Mouse (Mus musculus): Measurements from ENCODE around the gene Wfdc12. TPM values are rescaled to one million over a fixed set of nuclear protein-coding genes. Genes with fewer than 3 reads are reported as not detected.
"Not testable (repeated sequence)": the region's sequence is repeated elsewhere in the genome, so short reads cannot be mapped to it uniquely, and the experiment has no call there.

Wfdc12 gene
- not detected in 2 replicates for polyA plus RNA-seq (2015; fragmentation: Nextera tagmentation; extraction: Ambion mirVana)

DNA sequence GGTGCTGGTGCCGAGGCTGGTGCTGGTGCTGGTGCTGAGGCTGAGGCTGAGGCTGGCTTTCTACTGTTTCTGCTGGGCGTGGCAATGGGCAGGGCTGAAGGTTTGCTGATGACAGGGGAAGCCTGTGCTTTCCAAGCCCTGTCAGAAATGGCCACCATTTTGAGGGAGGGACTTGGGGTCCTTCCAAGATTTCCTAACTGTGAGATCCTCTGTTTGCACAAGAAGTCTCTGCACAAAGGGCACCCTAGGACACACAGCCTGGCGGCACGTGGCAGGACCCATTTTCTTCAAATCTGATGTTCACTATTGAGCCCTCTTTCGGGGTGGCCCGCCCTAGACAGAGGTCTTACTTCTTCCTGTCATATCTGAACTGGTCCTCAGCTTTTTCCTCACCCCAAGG is at the start of gene Wfdc12:
Wfdc12 (minus strand) TSS at position 33 of the 400 bp plus-strand sequence.
- no peak within 1 kb of the TSS for H3K27ac ChIP-seq
- H3K4me3 ChIP-seq: no peak within 1 kb of the TSS
- no peak within 1 kb of the TSS for H3K4me2 ChIP-seq
- H3K9me3 ChIP-seq: no peaks in the 10 kb centered on the region
- no peak for ATAC-seq (replicated peaks)
- no peaks in the 10 kb centered on the region for H3K27me3 ChIP-seq (replicated peaks)
- H3K36me3 ChIP-seq (replicated peaks): no peaks in the 10 kb centered on the region
- no peak within 1 kb of the TSS for H3K9ac ChIP-seq
- no peaks in the 10 kb centered on the region for H3K4me1 ChIP-seq
- WGBS: 89% methylated on average over 6 of the region's 6 CpGs

DNA sequence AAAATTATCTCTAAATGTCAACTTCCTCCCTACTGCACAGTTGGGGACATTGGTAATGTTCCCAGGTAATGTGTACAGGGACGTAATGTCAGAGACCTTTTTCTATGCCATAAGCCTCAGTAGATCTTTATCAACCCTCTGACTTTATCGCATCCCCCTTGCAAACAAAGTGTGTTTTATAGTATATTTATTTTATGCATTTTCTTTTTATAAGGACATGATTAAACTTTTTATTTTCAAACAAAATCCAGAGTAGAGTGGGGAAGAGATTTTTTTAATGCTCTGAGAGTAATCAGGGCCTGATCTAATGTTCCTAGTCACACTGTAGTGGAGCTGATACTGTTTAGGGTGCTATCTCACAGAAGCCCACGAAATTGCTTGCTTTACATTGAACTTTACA is 48.0 kb upstream of the Wfdc12 start, which contains the start of gene Svs2:
Svs2 (minus strand) TSS at position 101 of the 400 bp plus-strand sequence.
- no peaks in the 10 kb centered on the region for H3K4me1 ChIP-seq
- no peaks in the 10 kb centered on the region for H3K27me3 ChIP-seq (replicated peaks)
- 90% methylated on average over 3 of the region's 3 CpGs for WGBS
- H3K4me3 ChIP-seq: no peak within 1 kb of the TSS
- H3K36me3 ChIP-seq (replicated peaks): no peaks in the 10 kb centered on the region
- no peak within 1 kb of the TSS for H3K4me2 ChIP-seq
- H3K9me3 ChIP-seq: no peaks in the 10 kb centered on the region
- H3K9ac ChIP-seq: no peak within 1 kb of the TSS
- H3K27ac ChIP-seq: no peak within 1 kb of the TSS
- ATAC-seq (replicated peaks): no peak

DNA sequence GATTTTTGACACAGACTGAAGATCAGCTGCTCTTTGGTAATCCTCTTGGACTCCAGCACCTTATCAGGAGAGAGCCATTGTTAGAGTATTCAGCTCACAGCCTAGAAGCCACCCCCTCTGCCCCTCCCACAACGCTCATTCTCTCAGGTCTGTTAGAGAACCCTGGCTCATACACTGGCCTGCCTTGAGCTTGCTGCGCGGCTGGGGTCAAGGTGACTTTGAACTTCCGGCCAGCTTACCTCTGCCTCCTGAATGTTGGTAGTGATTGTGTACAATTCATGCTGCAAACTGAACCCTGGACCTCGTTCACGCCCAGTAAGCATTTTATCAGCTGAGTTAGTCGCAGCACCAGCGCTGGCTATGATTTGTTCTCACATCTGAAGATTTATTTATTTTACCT is 42.3 kb upstream of the Wfdc12 start:
- Histone ChIP-seq H3K27ac (no peak overlapping the region), H3K27me3 (replicated peaks) (no peaks in the 10 kb centered on the region), H3K4me3 (no peak overlapping the region), H3K36me3 (replicated peaks) (no peaks in the 10 kb centered on the region), H3K9ac (no peak overlapping the region), H3K4me1 (no peaks in the 10 kb centered on the region), H3K9me3 (no peaks in the 10 kb centered on the region), H3K4me2 (no peak overlapping the region)
- ATAC-seq (replicated peaks): no peak
- WGBS: 93% methylated on average over 8 of the region's 8 CpGs

DNA sequence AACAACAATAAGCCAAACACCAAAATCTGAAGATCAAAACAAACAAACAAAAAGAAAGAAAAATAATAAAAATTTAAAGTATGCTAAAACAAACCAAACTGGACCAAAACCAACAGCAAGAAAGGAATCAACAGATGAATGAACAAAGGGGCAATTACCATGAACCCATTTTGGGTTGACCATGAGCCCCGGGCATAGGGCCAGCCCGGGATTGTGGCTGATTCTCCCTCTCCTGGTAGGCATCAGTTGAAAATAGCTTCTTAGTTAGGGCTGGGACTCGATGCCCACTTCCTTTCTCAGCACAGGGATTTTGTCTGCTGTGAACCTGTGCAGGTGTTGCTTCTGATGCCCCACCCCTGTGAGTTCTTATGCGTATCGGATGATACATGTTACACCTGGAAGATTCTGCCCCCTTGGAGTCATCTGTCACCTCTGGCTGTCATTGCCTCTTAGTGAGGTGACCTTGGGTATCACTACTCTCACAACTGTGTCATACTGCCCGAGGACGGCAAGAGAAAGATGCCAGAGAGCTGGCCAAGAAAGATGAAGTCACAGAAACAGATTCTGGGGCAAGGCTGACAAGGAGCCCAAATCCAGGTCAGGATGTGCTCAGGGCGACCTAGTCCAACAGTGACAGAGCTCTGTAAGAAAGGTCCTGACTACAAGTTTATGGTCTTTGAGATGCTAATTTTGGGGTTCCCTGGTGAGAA is 38.1 kb upstream of the Wfdc12 start:
- H3K4me3 ChIP-seq: no peak overlapping the region
- no peak overlapping the region for H3K27ac ChIP-seq
- no peaks in the 10 kb centered on the region for H3K36me3 ChIP-seq (replicated peaks)
- WGBS: 87% methylated on average over 8 of the region's 8 CpGs
- H3K4me2 ChIP-seq: no peak overlapping the region
- H3K9ac ChIP-seq: no peak overlapping the region
- H3K27me3 ChIP-seq (replicated peaks): no peaks in the 10 kb centered on the region
- no peak for ATAC-seq (replicated peaks)
- H3K4me1 ChIP-seq: no peaks in the 10 kb centered on the region
- H3K9me3 ChIP-seq: no peaks in the 10 kb centered on the region

DNA sequence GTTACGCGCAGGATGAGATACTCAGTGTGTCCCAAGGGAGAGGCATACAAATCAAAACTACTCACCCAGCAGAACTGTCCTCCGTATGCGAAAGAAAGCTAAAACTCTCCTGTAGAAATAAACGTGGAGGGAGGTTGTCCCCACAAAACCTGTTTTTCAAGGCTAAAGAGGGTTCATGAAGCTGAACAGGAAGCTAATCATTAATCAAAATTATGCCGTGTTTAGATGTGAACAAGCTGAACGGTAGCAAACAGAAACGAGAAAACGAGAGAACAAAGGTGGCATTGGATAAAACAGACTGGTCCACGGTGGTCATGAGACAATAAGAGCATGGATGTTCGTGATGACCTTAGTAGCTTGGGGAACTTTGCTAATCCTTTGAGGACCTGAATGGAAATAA is 31.1 kb upstream of the Wfdc12 start, which contains the start of gene Wfdc15b:
Wfdc15b (minus strand) TSS at position 139 of the 400 bp plus-strand sequence.
- no peak within 1 kb of the TSS for H3K4me2 ChIP-seq
- no peaks in the 10 kb centered on the region for H3K9me3 ChIP-seq
- no peaks in the 10 kb centered on the region for H3K4me1 ChIP-seq
- WGBS: 81% methylated on average over 11 of the region's 11 CpGs
- H3K4me3 ChIP-seq: no peak within 1 kb of the TSS
- H3K9ac ChIP-seq: no peak within 1 kb of the TSS
- ATAC-seq (replicated peaks): no peak
- H3K27ac ChIP-seq: no peak within 1 kb of the TSS
- no peaks in the 10 kb centered on the region for H3K36me3 ChIP-seq (replicated peaks)
- no peaks in the 10 kb centered on the region for H3K27me3 ChIP-seq (replicated peaks)

DNA sequence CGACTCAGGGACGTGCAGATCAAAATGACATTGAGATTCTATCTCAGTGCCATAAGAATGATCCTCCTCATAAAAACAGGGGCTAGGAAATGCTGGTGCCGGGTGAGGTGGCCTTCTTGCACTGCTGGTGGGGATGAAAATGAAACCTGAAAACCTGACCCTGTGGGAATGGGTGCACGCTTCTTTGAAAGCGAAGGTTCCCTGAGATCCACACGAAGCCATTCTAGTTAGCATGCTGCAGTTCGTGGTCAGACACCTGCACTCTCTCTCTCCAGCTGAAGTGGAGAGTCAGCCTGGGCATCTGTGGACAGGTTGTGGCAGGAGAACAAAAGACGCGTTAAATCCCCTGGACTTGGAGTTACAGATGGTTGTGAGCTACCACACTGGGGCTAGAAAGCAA is 28.9 kb upstream of the Wfdc12 start:
- Histone ChIP-seq H3K9me3 (no peaks in the 10 kb centered on the region), H3K9ac (no peak overlapping the region), H3K36me3 (replicated peaks) (no peaks in the 10 kb centered on the region), H3K4me3 (no peak overlapping the region), H3K4me2 (no peak overlapping the region), H3K27me3 (replicated peaks) (no peaks in the 10 kb centered on the region), H3K4me1 (no peaks in the 10 kb centered on the region), H3K27ac (no peak overlapping the region)
- no peak for ATAC-seq (replicated peaks)
- WGBS: 83% methylated on average over 9 of the region's 9 CpGs

DNA sequence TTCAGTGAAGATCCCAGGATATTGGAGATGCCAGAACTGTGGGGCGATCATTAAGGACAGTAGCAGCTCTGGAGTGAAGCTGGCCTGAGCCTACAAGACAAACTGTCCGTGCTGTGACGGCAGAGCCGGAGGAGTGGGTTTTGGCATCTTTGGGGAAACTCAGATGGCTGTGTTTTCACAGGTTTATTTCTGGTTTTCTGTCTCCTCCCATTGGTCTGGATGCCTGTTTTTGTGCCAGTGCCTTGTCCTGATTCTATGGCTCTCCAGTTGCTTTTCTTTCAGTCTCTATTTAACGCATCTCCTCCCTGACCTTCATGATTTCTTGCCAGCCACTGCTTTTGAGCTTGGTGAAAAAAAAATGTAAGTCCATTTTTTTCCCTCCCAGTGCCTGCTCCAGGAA is 22.3 kb upstream of the Wfdc12 start:
- Histone ChIP-seq H3K4me2 (no peak overlapping the region), H3K36me3 (replicated peaks) (no peaks in the 10 kb centered on the region), H3K4me1 (no peaks in the 10 kb centered on the region), H3K9me3 (no peaks in the 10 kb centered on the region), H3K9ac (no peak overlapping the region), H3K27ac (no peak overlapping the region), H3K4me3 (no peak overlapping the region), H3K27me3 (replicated peaks) (no peaks in the 10 kb centered on the region)
- ATAC-seq (replicated peaks): no peak
- WGBS: 85% methylated on average over 5 of the region's 5 CpGs

DNA sequence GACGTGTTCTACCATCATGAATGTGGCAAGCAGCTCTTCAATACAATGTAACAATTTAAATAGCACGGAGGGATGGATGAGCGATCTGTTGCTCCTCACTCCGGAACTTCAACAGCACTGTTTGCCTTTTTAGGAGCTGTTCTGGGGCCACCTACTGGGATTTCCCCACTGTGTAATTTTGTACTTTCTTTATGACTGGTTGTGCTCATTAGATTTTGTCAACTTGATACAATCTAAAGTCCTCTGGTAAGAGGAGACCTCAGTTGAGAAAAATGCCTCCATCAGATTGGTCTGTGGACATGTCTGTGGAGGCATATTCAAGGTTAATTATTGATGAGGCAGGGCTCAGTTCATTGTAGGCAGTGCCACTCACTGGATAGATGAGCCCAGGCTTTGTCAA is 20.5 kb upstream of the Wfdc12 start:
- Histone ChIP-seq H3K4me1 (no peaks in the 10 kb centered on the region), H3K4me3 (no peak overlapping the region), H3K9me3 (no peaks in the 10 kb centered on the region), H3K27ac (no peak overlapping the region), H3K36me3 (replicated peaks) (no peaks in the 10 kb centered on the region), H3K9ac (no peak overlapping the region), H3K4me2 (no peak overlapping the region), H3K27me3 (replicated peaks) (no peaks in the 10 kb centered on the region)
- no peak for ATAC-seq (replicated peaks)
- 82% methylated on average over 4 of the region's 4 CpGs for WGBS

DNA sequence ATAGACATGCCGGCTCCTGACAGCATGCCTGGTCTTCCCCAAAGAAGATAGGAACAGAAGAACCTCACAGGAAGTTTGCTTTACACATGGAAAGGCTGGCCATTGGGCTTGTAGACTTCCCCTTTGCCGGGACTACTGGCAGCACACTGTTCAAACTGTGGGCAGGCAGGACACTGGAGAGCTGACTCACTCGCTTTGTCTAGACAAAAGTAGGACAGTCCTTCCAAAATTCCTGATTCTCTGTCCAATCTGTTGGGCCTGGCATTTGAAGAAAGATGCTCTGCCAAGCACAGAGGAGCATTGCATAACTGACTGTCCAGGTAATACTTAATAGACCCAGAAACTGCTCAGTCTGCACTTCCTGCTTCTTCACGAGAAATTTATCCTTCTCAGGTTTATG is 16.3 kb upstream of the Wfdc12 start:
- H3K4me3 ChIP-seq: no peak overlapping the region
- no peak overlapping the region for H3K4me2 ChIP-seq
- H3K9me3 ChIP-seq: no peaks in the 10 kb centered on the region
- H3K27ac ChIP-seq: no peak overlapping the region
- ATAC-seq (replicated peaks): no peak
- no peaks in the 10 kb centered on the region for H3K36me3 ChIP-seq (replicated peaks)
- H3K27me3 ChIP-seq (replicated peaks): no peaks in the 10 kb centered on the region
- 88% methylated on average over 4 of the region's 4 CpGs for WGBS
- H3K4me1 ChIP-seq: no peaks in the 10 kb centered on the region
- H3K9ac ChIP-seq: no peak overlapping the region

DNA sequence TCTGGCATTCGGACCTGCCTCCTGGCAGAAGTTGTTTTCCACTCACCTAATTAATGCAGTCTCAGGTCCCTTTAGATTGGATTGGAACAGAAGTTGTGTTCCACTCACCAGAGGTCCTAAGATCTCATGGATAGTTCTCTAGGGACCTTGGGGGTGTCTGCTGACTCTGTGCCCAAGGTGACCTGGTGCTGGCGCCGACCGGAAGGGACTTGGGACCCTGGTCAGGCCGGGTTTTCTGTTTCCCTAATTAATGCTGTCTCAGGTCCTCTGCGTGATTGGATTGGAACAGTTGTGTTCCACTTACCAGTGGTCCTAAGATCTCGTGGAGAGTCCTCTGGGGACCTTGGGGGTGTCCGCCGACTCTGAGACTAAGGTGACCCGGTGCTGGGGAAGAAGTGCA is 15.6 kb upstream of the Wfdc12 start:
- H3K4me1 ChIP-seq; H3K36me3 ChIP-seq (replicated peaks); H3K9me3 ChIP-seq; H3K9ac ChIP-seq; H3K4me2 ChIP-seq; ATAC-seq (replicated peaks); H3K4me3 ChIP-seq; H3K27ac ChIP-seq; H3K27me3 ChIP-seq (replicated peaks): not testable (repeated sequence)
- WGBS: 94% methylated on average over 10 of the region's 10 CpGs

DNA sequence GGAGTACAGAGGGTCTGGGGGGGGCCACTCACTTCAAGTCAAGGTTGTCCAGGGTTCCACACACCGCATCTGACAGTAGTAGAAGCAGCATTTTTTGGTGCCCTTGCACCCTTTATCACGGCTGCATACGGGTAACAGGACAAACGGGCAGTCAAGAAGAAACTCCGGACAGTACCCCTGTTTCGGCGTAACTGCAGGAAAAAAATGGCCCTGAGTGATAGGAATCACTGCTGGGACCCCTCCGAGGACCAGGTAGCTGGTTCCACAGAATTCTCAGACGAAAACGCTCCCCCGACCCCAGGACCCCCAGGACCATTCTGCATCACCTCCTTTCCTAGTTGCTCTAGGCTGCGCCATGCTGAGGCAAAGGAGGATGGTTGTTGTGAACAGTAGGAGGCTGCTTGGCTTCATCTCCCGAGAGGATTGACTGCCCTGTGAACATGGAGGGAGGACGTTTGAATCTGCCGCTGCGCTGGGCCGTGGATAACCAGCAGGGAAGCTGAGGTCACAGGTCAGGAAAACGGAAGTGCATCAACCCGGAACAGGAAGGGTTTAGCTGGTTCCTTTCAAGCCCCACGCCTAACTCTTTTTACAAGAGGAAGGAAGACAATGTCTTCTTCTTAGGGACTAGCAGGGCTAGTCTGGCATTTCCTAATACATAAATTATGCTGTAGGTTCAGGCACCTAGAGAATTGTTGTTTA is 9.4 kb upstream of the Wfdc12 start, which contains the start of gene Wfdc15a:
Wfdc15a (minus strand) TSS at position 505 of the 702 bp plus-strand sequence.
- Histone ChIP-seq H3K36me3 (replicated peaks) (no peaks in the 10 kb centered on the region), H3K9me3 (no peaks in the 10 kb centered on the region), H3K4me1 (no peaks in the 10 kb centered on the region), H3K27ac (no peak within 1 kb of the TSS), H3K27me3 (replicated peaks) (no peaks in the 10 kb centered on the region), H3K4me3 (no peak within 1 kb of the TSS), H3K4me2 (no peak within 1 kb of the TSS), H3K9ac (no peak within 1 kb of the TSS)
- no peak for ATAC-seq (replicated peaks)
- 74% methylated on average over 20 of the region's 20 CpGs for WGBS

DNA sequence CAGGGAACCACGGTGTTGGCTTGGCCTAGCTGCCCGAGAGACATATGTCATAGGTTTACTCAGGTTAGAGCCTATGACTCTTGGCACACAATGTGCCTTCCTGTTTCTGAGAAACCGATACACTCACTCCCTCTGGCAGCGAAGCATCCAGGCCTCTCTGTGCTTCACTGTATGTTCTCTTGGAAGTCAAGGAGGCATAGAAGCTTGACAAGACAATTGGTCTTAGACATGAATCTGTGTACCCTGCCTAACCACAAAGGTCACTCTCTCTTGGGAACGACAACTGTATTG is 6.2 kb upstream of the Wfdc12 start:
- Histone ChIP-seq H3K9ac (no peak overlapping the region), H3K4me2 (no peak overlapping the region), H3K9me3 (no peaks in the 10 kb centered on the region), H3K4me1 (no peaks in the 10 kb centered on the region), H3K27ac (no peak overlapping the region), H3K27me3 (replicated peaks) (no peaks in the 10 kb centered on the region), H3K4me3 (no peak overlapping the region), H3K36me3 (replicated peaks) (no peaks in the 10 kb centered on the region)
- WGBS: 91% methylated on average over 5 of the region's 5 CpGs
- ATAC-seq (replicated peaks): no peak
